Mouse (Mus musculus) lung, embryonic 14.5 days (tissue): ENCODE measurements around the gene Cpne5. TPM values are rescaled to one million over a fixed set of nuclear protein-coding genes. Genes with fewer than 3 reads are reported as not detected.

Experiments
- ATAC-seq: fragments of 200-750 bp; cut with Nextera tagmentation; 2 replicates; pipeline ENCODE4 v1.8.0; 2017; ENCODE audit warnings: mild to moderate bottlenecking, moderate TSS enrichment, moderate library complexity; ENCODE audit not compliant: insufficient read depth
- DNase-seq: peaks from one replicate; pipeline ENCODE4 v3.0.0-alpha.2; 2015
- H3K27ac ChIP-seq: fragments of 300-500 bp; sonication (generic); 2 replicates; pipeline ENCODE4 v1.5.1; 2014; ENCODE audit warnings: low read depth, mild to moderate bottlenecking, moderate library complexity
- H3K27me3 ChIP-seq: fragments of 300-500 bp; sonication (generic); 2 replicates; pipeline ENCODE4 v1.6.1; 2014; ENCODE audit warnings: low read length, control low read depth; ENCODE audit not compliant: insufficient read depth
- H3K36me3 ChIP-seq: fragments of 300-500 bp; sonication (generic); 2 replicates; pipeline ENCODE4 v1.6.1; 2014; ENCODE audit warnings: control low read depth; ENCODE audit not compliant: insufficient read depth
- H3K4me1 ChIP-seq: fragments of 300-500 bp; sonication (generic); 2 replicates; pipeline ENCODE4 v1.6.1; 2014; ENCODE audit warnings: antibody characterized with exemption, control low read depth; ENCODE audit not compliant: insufficient read depth
- H3K4me2 ChIP-seq: fragments of 300-500 bp; sonication (generic); 2 replicates; pipeline ENCODE4 v1.6.1; 2014; ENCODE audit warnings: mild to moderate bottlenecking
- H3K4me3 ChIP-seq: fragments of 300-500 bp; sonication (generic); 2 replicates; pipeline ENCODE4 v1.5.1; 2014; ENCODE audit warnings: low read depth, low read length
- H3K9ac ChIP-seq: fragments of 300-500 bp; sonication (generic); 2 replicates; pipeline ENCODE4 v1.6.1; 2014
- H3K9me3 ChIP-seq: fragments of 300-500 bp; sonication (generic); 2 replicates; pipeline ENCODE4 v1.6.1; 2016; ENCODE audit warnings: low read depth, low read length, control low read depth
- CTCF ChIP-seq: IDR thresholded peaks from 2 replicates; pipeline ENCODE4 v1.5.1; 2016; ENCODE audit warnings: antibody characterized with exemption, low read depth
- WGBS: fragments of 180-500 bp; shearing (Covaris S2); extraction: QIAGEN DNeasy Blood & Tissue Kit; methylation state at CpG from one replicate; pipeline ENCODE4 v1.1.7; 2014; 5-methylcytosine and 5-hydroxymethylcytosine counted together
- polyA plus RNA-seq: library from polyadenylated mRNA; unstranded; fragments of >200 nt; fragmentation: Nextera tagmentation; extraction: Ambion mirVana; gene quantifications from 2 replicates; pipeline ENCODE4 v1.2.1, GENCODE M21; 2014

Gene Cpne5
- polyA plus RNA-seq, 1 experiment from 2014 or later = 6.9 TPM

DNA sequence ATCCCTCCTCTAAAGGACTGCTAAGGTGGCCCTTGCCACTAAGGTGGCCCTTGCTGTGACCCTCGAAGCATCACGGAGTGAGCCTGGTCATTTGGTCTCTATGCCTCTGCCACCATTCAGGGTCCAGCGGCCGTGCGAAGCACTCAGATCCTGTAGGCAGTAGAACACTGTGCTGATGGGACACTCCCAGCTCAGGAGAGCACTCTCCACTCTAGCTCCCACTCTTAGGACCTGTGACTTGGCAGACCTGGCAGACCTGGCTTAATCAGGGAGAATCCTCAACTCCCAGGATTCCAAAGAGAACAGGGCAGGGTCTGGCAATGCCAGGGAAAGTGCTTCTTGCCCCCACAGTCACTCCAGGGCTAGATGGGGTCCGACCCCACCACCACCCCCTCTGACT lies 58.0 kb downstream of the Cpne5 start:
- H3K9me3 ChIP-seq = no peaks in the 10 kb centered on the region
- H3K4me1 ChIP-seq = 0 out of 2 replicates have a peak, but pooled peaks cover 2% of the 10 kb centered on the region
- no peak overlapping the region for H3K27ac ChIP-seq
- no peak overlapping the region for H3K4me3 ChIP-seq
- no peak overlapping the region for H3K9ac ChIP-seq
- no peak for ATAC-seq
- H3K36me3 ChIP-seq = no peaks in the 10 kb centered on the region
- H3K27me3 ChIP-seq = no peaks in the 10 kb centered on the region
- no peak for TF ChIP-seq CTCF
- no peak overlapping the region for H3K4me2 ChIP-seq
- no peak for DNase-seq
- WGBS = 85% methylated on average over 6 of the region's 6 CpGs

DNA sequence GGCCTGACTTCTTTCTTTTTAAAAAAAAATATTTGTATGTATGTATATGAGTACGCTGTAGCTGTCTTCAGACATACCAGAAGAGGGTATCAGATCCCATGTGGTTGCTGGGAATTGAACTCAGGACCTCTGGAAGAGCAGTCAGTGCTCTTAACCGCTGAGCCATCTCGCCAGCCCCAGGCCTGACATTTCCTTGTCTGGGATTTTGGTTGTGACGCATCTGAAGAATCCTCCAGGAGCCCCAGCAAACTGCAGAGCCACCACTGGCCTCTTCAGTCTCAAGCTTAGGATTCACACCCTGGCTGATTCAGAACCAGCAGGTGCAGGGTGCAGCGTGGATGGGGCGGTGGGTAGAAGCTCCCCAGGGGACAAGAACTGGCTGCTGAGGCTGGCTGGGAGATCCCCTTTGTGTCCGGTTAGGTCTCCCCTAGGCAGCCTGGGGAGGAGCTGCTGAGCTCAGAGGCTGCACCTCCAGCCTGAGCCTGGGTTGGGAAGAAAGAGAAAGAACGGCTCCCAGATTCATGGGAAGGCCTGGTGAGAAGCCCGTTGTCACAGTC lies 59.4 kb downstream of the Cpne5 start:
- Histone ChIP-seq H3K36me3 (no peaks in the 10 kb centered on the region), H3K9me3 (no peaks in the 10 kb centered on the region), H3K27me3 (no peaks in the 10 kb centered on the region), H3K4me1 (0 out of 2 replicates have a peak, but pooled peaks cover 2% of the 10 kb centered on the region), H3K9ac (no peak overlapping the region), H3K4me3 (no peak overlapping the region), H3K4me2 (no peak overlapping the region), H3K27ac (no peak overlapping the region)
- TF ChIP-seq CTCF = no peak
- no peak for ATAC-seq
- DNase-seq = no peak
- 70% methylated on average over 9 of the region's 9 CpGs for WGBS

DNA sequence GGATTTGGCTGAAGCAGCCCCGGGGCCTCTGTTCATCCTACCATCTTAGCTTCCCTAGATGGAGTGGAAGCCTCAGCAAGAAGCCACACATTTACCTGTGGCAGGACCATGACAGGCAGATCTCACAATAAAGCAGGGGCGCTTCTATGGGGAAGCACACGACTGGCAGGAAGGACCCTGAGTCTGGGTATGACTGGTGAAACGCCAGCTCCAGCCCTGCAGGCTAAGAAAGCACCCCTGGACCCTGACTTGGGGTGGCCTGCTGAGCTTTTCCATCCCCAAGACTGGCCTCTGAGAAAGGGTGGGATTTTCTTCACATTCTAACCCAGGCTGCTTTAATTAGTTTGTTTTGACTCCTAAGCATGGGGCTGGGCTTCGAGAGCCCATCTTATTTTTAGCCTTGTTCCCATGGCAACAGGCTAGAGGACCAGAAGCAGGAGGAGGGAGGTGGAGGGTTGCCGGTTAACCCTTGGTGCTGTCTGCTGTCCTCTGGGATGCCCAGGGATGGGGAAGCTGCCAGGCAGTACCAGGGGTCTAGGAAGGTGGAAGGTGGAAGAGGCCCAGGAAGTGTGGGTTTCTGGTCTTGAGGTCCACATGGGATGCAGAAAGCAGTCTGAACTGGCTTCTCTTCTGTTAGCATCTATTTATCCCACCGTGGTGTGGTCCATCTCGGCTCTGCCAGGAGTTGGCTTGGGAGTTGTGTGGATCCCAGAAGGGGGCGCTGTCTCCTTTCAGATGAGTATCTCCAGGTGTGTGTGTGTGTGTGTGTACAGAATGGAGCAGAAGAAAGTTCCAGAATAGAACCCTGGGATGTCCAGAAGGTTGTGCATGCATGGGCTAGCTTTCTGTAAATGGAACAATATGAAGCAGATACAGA lies 61.3 kb downstream of the Cpne5 start:
- no peak for ATAC-seq
- Histone ChIP-seq H3K36me3 (no peaks in the 10 kb centered on the region), H3K4me3 (no peak overlapping the region), H3K4me1 (0 out of 2 replicates have a peak, but pooled peaks cover 2% of the 10 kb centered on the region), H3K4me2 (no peak overlapping the region), H3K27ac (no peak overlapping the region), H3K27me3 (no peaks in the 10 kb centered on the region), H3K9ac (no peak overlapping the region), H3K9me3 (no peaks in the 10 kb centered on the region)
- peak; percentile 76 for DNase-seq
- 20% methylated on average over 9 of the region's 9 CpGs for WGBS
- peak; percentile 71 for TF ChIP-seq CTCF

DNA sequence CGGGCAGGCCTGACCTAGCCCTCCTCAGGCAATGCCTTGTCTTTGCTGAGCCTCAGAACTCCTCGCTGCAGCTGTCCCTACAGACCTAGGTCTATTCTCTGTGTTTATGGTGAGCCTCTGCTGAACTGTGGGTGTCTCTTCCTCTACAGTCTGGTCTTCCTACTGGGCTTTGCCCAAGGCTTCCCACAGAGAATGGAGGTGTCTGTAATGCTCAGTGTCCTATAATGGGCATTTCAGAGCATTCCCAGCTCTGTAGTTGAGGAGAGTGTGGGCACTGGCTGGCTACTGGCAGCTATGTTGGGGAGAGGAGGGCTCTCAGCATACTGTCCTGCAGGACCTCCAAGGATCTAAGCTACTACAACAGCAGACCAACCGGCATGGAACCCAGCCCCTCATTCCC lies 62.3 kb downstream of the Cpne5 start:
- ATAC-seq = no peak
- no peak for DNase-seq
- H3K4me1 ChIP-seq = 0 out of 2 replicates have a peak, but pooled peaks cover 2% of the 10 kb centered on the region
- H3K27ac ChIP-seq = no peak overlapping the region
- no peaks in the 10 kb centered on the region for H3K9me3 ChIP-seq
- no peak for TF ChIP-seq CTCF
- H3K9ac ChIP-seq = no peak overlapping the region
- no peaks in the 10 kb centered on the region for H3K36me3 ChIP-seq
- no peak overlapping the region for H3K4me3 ChIP-seq
- no peak overlapping the region for H3K4me2 ChIP-seq
- no peaks in the 10 kb centered on the region for H3K27me3 ChIP-seq
- 61% methylated on average over 3 of the region's 3 CpGs for WGBS

DNA sequence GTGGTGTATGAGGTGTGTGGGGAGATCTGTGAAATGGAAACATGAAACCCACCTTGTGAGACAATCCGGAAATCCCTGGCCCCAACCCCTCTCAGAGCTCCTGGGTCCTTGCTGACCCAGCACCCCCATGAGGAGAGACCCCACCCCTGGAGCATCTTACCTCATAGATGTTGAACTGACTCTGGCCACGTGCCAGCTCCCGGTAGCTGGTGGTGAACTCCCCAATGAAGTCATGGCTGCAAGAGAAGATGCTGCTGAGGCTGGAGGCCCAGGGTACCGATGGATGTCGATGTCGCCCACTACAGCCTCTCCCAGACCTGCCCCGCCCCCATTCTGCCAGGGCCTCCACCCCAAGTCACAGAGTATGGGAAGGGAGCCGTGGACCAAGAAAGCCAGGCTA lies 64.8 kb downstream of the Cpne5 start:
- DNase-seq (no peak), ATAC-seq (no peak)
- Histone ChIP-seq H3K27me3 (no peaks in the 10 kb centered on the region), H3K9me3 (no peaks in the 10 kb centered on the region), H3K4me3 (no peak overlapping the region), H3K4me2 (no peak overlapping the region), H3K9ac (no peak overlapping the region), H3K4me1 (no peaks in the 10 kb centered on the region), H3K36me3 (no peaks in the 10 kb centered on the region), H3K27ac (no peak overlapping the region)
- WGBS = 73% methylated on average over 8 of the region's 8 CpGs
- no peak for TF ChIP-seq CTCF

DNA sequence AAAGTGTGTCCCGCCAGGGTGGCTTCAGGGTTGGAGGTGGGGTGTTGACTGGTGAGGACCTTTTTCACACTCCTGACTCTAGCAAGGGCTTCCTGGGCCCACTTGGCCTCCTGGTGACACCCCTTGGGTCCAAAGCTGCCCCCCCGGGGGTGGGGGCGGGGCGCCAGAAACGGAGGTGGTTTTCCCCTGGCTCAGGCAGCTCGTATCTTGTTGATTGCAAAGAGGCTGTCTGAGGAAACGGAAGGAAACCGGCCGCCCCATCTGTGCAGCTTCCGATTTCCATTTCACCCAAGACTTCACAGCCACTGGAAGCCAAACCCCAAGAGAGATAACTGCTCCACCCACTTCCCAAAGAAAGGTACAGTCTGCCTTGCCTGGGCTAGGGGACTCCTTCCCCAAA lies 65.9 kb downstream of the Cpne5 start:
- Histone ChIP-seq H3K4me1 (no peaks in the 10 kb centered on the region), H3K27me3 (no peaks in the 10 kb centered on the region), H3K27ac (no peak overlapping the region), H3K9ac (no peak overlapping the region), H3K4me3 (no peak overlapping the region), H3K36me3 (no peaks in the 10 kb centered on the region), H3K4me2 (no peak overlapping the region), H3K9me3 (no peaks in the 10 kb centered on the region)
- no peak for TF ChIP-seq CTCF
- ATAC-seq (no peak), DNase-seq (no peak)
- 31% methylated on average over 10 of the region's 10 CpGs for WGBS

DNA sequence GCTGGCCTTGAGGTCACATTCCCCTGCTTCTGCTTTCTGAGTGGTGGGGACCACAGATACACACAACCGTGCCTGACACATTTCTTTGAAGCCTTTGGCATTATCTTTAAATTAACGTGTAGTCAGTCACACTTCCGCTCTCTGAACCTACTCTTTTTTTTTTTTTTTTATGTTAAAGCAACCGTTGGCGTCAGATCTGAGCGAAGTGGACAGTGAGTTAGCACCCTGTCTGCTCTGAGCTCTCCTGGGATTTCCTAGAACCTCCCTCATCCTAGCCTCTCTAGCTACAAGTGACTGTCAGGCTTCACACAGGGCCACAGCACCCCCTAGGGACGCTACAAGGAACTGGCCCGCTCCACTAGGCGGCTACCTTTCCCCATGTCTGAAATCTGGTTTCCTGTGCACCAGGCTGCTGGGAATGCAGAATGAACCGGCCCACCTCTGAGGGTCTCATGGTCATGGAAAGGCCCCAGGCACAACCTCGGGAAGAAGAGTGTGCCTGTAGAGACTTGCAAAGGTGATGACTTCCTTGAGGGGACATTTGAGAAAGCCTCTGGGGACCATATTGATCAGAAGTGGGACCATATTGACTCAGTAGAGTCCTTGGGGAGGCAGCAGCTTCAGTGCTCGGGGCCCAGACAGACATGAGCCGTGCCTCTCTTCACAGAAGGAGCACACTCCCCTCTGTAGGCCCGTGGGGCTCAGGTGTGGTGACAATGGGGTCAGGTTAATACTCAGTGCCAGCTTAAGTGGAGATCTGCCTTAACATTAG lies 66.8 kb downstream of the Cpne5 start:
- ATAC-seq = peak; percentile 68

More for the DNA sequence above, 66.8 kb downstream of the Cpne5 start:
- peak; percentile 94 for TF ChIP-seq CTCF
- H3K27me3 ChIP-seq = no peaks in the 10 kb centered on the region
- H3K36me3 ChIP-seq = no peaks in the 10 kb centered on the region
- H3K9me3 ChIP-seq = no peaks in the 10 kb centered on the region
- H3K4me3 ChIP-seq = no peak overlapping the region
- 13% methylated on average over 14 of the region's 14 CpGs for WGBS
- H3K4me1 ChIP-seq = no peaks in the 10 kb centered on the region
- no peak overlapping the region for H3K27ac ChIP-seq
- H3K4me2 ChIP-seq = no peak overlapping the region
- H3K9ac ChIP-seq = no peak overlapping the region
- peak; percentile 90 for DNase-seq
